Mouse (Mus musculus) adrenal gland, adult 18-20 months (tissue): ENCODE measurements around the gene Cxcl5. TPM values are rescaled to one million over a fixed set of nuclear protein-coding genes. Genes with fewer than 3 reads are reported as not detected.
"Not testable (repeated sequence)": the region's sequence is repeated elsewhere in the genome, so short reads cannot be mapped to it uniquely, and the experiment has no call there.

Experiments
- DNase-seq, 2 experiments: peaks; one replicate each; pipeline ENCODE4 v3.0.0; 2021 to 2022; ENCODE audit warnings: low spot score in 2 of 2
- microRNA-seq, 2 experiments: library from miRNA; unstranded; fragments of <30 nt; microRNA quantifications; one replicate each; pipeline ENCODE4 v1.2.0; 2021; ENCODE audit warnings: borderline number of aligned reads in 2 of 2
- total RNA-seq, 2 experiments: library from RNA; stranded (reverse); gene quantifications; 1 replicate in 1 of 2; 2 replicates in 1 of 2; pipeline ENCODE4 v1.2.3; 2021

Gene Cxcl5
- total RNA-seq, 2 experiments from 2014 or later, result not detected

GRCm38 (mm10) chr5:90783697-90784096 lies 24.5 kb downstream of the Cxcl5 start:
- no peak for DNase-seq

DNA sequence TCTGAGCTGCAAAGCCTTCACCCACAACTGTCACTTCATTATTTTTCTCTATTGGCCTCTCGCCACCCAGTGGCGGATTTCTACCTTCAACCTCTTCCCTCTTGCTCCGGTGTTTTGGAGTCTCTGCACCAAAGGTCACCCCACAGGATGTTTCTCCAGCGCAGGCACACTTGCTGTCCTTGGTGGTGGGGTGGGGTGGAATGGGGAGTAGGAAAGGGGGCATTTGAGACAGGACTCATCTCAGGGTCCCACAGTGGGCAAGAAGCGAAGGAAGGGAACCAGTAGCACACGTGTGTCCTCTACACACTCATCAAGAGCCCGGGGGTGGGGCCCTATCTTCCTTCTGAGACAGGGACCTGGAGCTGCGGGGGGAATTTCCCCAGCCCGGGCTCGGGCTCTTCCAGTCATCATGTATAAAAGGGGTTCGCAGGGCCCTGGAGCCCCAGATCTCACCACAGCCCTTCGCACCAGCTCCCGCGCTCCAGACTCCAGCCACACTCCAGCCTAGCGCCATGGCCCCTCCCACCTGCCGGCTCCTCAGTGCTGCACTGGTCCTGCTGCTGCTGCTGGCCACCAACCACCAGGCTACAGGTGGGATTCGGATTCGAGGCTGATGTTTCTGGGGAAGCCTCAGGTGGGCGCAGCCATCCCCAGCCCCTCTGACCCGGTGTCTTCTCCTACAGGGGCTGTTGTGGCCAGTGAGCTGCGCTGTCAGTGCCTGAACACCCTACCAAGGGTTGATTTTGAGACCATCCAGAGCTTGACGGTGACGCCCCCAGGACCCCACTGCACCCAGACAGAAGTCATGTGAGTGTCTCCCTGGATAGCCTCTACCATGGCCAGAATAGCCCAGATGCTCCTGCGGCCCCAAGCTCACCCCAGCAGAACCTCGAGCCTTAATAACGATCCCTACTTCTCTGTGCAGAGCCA lies 26.8 kb downstream of the Cxcl5 start, which contains the start of gene Cxcl3:
Gene Cxcl3 (plus strand): TSS at position 445 of the 930 bp plus-strand sequence.
- no peak for DNase-seq

DNA sequence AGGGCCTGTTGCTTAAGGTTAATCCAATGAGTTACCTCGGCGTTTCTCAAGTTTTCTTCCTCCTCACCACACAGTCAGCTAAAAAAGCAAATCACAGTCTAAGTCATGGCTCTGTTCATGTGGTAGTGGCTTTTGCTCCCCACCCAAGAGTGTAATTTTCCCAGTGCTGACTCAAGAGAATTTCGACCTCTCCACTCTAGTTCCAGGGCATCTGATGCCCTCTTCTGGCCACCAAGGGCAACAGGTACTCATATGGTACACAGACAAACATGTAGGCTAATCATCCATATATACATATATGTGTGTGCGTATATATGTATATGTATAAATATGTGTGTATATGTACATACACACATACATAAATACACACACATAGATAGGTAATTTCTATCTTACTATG lies 29.0 kb downstream of the Cxcl5 start:
- DNase-seq, result no peak

DNA sequence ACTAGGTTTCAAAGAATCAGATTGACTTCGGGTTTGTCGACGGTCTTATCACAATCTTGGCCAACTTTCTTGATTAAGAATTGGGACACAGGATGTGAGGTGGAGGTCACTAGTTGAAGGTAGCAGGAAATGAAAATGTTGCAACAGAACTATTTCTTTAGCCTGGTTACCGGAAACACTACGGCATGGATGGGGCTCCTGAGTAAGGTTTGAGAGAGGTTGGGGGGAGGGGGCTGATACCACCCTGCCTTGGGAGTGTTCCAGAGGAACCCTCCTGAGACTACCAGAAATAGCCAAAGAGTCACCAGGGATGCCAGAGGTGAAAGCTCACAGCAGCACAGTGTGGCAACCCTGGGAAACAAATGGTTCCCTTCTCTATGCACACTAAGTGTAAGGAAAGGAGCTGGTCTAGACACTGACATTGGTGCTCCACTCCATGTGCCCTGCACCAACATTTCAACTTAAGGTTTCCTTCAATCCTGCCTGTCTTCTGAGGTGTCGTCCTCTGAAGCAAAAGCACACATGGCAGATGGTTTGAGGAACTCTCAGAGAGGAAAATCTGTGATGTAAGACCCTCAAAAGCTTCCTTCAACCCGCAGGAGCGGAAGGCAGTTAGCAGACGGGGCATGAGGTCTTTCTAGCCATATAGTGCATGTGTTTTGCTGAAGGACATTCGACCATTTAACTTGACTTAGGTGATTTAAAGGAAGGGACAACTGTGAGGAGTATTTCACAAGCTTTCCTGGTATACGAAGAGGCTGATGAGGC lies 30.3 kb downstream of the Cxcl5 start:
- no peak for DNase-seq

DNA sequence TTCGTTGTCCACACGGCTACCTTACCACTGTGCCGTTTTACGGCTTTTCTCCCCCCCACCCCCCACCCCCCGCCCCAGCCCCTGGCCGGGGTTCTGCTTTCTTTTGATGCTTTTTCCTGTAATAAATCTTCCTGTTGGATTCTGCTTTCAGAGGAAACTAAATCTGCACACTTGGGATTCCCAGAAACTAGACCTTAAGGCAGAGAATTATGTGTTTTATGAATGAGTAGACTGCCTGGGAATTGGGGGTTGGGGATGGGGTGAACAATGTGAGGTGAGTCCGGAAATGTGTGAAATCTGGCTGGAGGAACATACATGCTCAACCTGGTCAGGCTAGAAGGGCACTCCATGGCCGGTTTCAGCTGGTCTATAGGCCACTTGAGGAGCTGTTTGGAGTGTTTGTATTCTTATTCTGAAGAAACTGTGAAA lies 30.9 kb downstream of the Cxcl5 start:
- DNase-seq, result no peak

DNA sequence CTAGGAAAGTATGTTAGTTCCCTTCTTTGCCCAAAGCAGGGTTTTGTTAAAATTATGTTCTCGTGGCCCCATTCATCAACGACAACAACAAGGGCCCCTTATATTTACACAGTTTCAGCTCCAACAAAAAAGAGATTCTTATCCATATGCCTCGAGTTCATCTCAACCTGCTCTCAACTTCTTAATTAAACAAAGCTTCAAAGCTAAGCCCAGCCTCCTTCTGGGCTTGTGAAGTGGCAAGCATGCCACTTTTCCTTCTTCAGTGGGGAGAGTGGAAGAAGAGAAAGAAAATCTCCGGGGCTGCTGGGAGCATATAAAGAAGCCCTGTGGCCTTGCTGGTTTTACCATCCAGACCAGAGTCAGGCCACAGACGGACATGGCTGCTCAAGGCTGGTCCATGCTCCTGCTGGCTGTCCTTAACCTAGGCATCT lies 35.0 kb downstream of the Cxcl5 start, which contains the start of gene Cxcl15:
Gene Cxcl15 (plus strand): TSS at position 340 of the 431 bp plus-strand sequence.
- DNase-seq, result no peak

DNA sequence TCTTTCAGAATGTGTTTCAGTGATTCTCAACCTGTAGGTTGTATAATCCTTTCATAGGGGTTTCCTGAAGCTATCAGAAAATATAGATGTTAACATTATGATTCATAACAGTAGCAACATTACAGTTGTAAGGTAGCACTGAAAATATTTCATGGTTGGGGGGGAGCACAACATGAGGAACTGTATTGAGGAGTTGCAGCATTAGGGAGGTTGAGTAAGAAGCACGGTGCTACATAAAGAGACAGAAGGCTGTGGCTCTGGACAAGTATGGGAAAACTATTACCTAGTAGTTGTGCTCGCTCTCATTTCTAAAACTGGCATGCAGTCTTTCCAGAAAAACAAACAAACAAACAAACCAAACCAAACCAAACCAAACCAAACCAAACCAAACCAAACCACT lies 36.2 kb downstream of the Cxcl5 start:
- not testable (repeated sequence) for DNase-seq

DNA sequence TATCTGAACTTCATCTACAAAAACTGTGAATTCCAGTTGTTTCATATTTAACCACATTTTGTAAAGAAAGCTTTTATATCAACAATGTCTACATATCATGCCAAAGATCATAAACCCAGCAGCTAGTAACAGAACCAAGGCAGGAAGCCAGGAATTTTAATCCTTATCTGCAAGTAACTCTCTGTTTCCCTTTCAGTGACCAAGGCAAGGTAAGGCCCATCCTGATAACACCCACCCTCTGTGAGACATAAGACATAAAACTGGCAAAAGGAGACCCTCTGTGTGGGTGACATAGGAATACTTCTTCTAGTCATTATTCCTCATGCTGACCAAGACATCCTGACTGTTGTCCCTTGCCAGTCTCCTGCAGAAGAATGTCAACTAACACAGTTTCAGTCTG lies 45.4 kb downstream of the Cxcl5 start:
- no peak for DNase-seq

DNA sequence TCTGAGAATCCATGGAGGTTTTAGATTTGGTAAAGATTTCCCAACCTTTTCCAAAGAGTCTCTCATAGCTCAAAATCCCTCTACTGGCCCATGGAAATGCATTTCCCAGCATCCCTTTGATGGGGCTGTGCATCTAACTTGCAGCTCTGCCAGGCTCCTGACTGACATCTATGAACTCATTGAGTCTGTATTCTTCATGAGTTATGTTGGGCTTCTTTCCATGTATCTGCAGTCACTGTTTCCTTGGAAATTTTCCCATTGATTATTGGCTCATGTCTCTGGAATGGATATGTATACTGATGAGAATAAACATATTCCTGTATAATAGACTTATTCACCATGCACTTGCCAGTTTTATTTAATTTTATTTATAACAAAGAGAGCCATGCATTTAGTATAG lies 46.9 kb downstream of the Cxcl5 start:
- no peak for DNase-seq

DNA sequence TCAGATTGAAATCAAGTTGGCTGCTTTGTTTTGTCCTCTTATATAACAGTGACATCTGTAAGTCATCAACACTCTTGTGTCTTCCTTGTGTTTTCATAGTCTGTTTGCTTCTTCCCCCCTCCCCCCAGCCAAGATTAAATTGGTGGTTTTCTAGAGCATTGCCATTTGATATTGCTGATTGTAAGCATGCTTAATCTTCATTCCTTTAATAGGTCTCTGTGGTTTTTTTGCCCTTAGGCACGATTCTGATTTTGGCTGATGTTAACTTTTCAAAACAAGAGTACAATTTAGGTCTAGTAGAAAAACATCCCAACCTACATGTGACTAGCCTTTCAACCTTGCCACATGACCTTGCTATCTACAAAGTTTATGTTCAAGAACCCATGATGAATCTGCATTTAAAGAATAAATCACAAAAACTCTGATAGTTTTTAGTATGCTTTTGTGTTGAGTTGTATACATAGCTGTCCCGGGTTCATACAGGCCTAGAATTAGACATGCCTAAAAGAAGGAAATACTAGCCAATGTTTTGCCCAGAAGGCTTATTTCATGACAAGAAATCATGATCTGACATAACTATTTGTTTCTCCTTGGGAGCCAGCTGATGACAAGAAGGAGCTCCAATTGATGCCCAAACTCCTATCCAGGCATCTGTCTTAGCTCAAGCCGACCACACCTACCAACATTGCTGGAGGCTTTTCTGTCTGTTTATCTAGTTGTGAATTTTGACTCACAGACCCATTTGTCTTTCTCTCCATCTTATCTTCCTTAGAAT lies 48.2 kb downstream of the Cxcl5 start:
- DNase-seq, result no peak

Small RNAs within 50 kb of the gene (microRNA-seq; reads per million reads assigned to microRNA genes)
- gene Gm24322, result 0 reads per million in 2 experiments

Other genes starting within 250 kb of the Cxcl5 start
- under 1 TPM in 1 of 2 experiments, not detected in 1; 0.13 TPM for gene Afm, start 240.4 kb upstream of the Cxcl5 start, total RNA-seq
- gene 5830473C10Rik, start 198.3 kb upstream of the Cxcl5 start, total RNA-seq, result not detected
- 1 to 10 TPM; 3.7 to 7.4 TPM for gene Rassf6, start 118.7 kb upstream of the Cxcl5 start, total RNA-seq
- gene Ppbp, start 9.2 kb downstream of the Cxcl5 start, total RNA-seq, result 1 to 10 TPM; 2.4 to 7.8 TPM
- 10 to 100 TPM in 1 of 2 experiments, 1 to 10 TPM in 1; 9.7 to 25.7 TPM for gene Pf4, start 13.1 kb downstream of the Cxcl5 start, total RNA-seq
- not detected for gene Cxcl3, start 26.7 kb downstream of the Cxcl5 start, total RNA-seq
- not detected for gene Cxcl15, start 35.2 kb downstream of the Cxcl5 start, total RNA-seq
- 1 to 10 TPM in 1 of 2 experiments, under 1 TPM in 1; 0.86 to 1.5 TPM for gene Cxcl1, start 131.9 kb downstream of the Cxcl5 start, total RNA-seq
- under 1 TPM in 1 of 2 experiments, not detected in 1; 0.32 TPM for gene Cxcl2, start 144.5 kb downstream of the Cxcl5 start, total RNA-seq
- gene Mthfd2l, start 171.8 kb downstream of the Cxcl5 start, total RNA-seq, result 10 to 100 TPM; 19.6 to 20.6 TPM